Mouse (Mus musculus): ENCODE measurements around the gene Mgme1.

Gene Mgme1

GRCm38 (mm10) chr2:144305721-144306294, 35.3 kb downstream of the Mgme1 start:
- DNase-seq (ENCODE audit: low spot score in 2 of 2): no peak

GRCm38 (mm10) chr2:144308561-144308960, 38.1 kb downstream of the Mgme1 start:
- DNase-seq (ENCODE audit: low spot score in 2 of 2): no peak

DNA sequence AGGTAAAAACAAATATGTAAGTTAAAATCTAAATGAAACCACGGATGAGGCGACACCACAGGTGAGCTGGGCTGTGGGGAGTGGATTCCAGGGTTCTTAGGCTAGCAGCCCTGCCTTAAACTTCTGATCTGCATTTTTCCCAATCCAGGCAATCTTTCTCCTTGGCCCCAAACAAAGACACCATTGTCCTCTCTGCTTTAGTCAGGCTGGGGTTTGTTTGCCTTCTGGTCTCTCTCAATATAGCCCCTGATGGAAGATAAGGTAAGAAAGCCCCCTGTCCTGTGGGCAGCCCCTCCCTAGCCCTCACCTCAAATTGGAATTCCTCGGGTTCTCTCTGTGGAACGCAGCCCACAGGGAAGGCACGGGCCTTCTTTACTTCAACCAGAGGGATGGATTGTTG, 39.8 kb downstream of the Mgme1 start:
- DNase-seq (ENCODE audit: low spot score in 2 of 2): no peak

DNA sequence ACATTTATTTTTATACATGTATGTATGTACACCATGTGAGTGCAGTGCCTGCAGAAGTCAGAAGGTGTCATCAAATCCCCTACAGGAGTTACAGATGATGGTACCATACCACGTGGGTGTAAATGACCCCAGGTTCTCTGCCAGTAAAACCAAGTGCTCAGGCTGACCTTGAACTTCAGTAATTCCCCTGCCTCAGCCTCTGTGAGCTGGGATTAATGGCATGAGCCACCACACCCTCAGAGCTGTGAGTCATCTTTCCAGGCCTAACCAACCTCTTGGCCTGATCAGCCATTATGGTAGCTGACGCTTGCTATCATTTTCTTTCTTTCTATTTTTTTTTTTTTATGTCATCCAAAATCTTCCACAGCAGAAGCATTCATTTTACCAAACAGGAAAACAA, 40.9 kb downstream of the Mgme1 start:
- no peak for DNase-seq (ENCODE audit: low spot score in 2 of 2)

DNA sequence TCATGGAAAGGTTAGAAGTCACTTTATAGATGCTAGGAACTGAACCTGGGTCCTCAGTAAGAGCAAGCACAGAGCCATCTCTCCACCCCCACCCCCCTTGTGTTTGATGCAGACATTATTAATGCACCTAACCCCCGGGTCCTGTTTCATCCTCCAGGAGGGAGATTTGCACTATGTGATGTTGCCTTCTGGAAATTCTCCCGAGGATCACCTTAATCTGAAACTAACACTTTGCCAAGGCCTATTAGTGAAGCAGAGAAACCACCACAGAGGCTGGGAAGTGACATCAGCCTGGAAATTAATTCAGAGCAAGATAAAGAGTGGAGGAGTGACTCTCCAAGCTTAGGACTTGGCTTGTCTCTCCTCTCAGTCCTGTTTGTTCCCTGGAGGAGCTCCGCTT, 53.8 kb downstream of the Mgme1 start:
- DNase-seq (ENCODE audit: low spot score in 2 of 2): no peak

DNA sequence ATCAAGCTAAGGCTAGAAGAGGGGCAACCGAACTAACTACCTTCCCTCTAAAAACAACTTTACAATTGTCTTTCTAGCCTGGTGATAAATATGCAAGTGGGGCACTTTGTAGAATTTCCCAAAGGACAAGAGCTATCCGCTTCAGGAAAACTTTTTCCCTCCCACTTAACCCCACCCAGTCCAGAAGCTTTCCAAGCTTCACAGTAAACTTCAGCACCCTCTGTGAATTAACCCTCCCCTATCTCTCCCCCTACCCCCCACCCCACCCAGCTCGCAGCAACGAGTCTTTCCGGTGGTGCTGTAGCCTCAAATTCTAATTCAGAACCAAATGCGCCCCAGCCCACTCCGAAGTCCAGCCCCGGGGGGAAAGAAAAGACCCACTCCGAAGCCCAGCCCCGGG, 59.0 kb downstream of the Mgme1 start:
- DNase-seq (ENCODE audit: low spot score in 2 of 2): no peak

- no peak for DNase-seq (ENCODE audit: low spot score in 2 of 2)
These were observed 59.5 kb downstream of the Mgme1 start for GRCm38 (mm10) chr2:144329937-144330336.

- no peak for DNase-seq (ENCODE audit: low spot score in 2 of 2)
These were observed 60.0 kb downstream of the Mgme1 start for GRCm38 (mm10) chr2:144330352-144330959.
